In the genomic region with DNA sequence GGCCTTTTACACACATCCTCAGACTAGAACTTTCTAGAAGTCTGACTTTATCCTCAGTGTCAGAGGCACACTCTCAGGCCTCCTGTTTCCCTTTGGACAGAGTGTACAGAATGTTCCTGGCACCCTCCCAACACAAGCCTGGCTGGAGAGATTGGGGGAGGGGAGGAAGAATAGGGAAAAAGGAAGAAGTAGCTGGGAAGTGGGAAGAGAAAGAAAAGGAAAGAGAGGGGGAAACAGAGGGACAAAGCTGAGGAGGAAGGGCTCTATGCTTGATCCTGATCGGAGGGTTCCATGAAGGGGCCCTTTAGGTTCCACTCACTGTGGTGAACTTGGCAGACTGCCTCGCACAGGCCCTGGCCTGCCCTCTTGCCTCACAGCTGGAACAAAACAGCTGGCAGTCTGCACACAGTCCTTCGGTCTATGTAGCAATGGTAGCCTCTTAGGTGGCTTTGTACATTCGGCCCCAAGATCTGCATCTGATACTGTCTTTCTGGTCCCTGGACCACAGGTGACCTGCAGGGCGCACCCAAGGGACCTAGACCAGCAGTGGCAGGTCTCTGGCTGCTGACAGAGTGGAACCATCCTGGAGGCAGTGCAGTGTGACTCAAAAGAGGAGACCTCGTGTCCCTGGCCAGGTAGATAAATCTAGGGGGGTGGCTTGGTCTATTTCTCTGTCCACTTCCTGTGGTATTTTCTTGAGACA, we compare ENCODE assay signal across 9 mouse cellular contexts. TPM values are rescaled to one million over a fixed set of nuclear protein-coding genes. Genes with fewer than 3 reads are reported as not detected.
DNase-seq lines count a peak whose midpoint lies in the region; ATAC-seq and TF ChIP-seq lines count a peak whose summit lies in the region.
"Had no signal": no experiment of that assay in that cellular context is flagged by ENCODE, and none has a peak within 500 bp of the region (broad histone marks: within the 10 kb centered on the region; RNA-seq: fewer than 3 reads in every experiment).

No protein-coding gene starts in this region.

- peak; percentile 63 for DNase-seq in forebrain, postnatal 0 days
- no peak for DNase-seq in forebrain, embryonic 11.5 days (ENCODE audit: low spot score)
- peak; percentile 76 for DNase-seq in 3T3-L1 (ENCODE audit: low read depth, low spot score)
- peak; percentile 33 for DNase-seq in cerebellum, adult 8-10 months
- peak; percentile 94 to 96 for DNase-seq in kidney, postnatal 25 days

- no peak for TF ChIP-seq POLR2A in olfactory bulb, adult 2 months (IDR thresholded peaks at IDR 0.05; ENCODE audit: insufficient read depth, low read depth, low read length)

- H3K4me1 ChIP-seq in forebrain, postnatal 0 days (ENCODE audit: insufficient read depth) = no peaks in the 10 kb centered on the region
- H3K4me1 ChIP-seq in forebrain, embryonic 11.5 days (replicated peaks; ENCODE audit: control insufficient read depth, insufficient read depth, low read length) = no peaks in the 10 kb centered on the region
- H3K4me1 ChIP-seq in heart, embryonic 13.5 days = peaks cover 26% of the 10 kb centered on the region
- peaks cover 13% of the 10 kb centered on the region for H3K4me1 ChIP-seq in olfactory bulb, adult 2 months (ENCODE audit: control insufficient read depth, insufficient read depth, low read length)

- no peak for TF ChIP-seq CTCF in forebrain, postnatal 0 days (IDR thresholded peaks at IDR 0.05; ENCODE audit: low read depth)
- TF ChIP-seq CTCF in olfactory bulb, adult 2 months (IDR thresholded peaks at IDR 0.05; ENCODE audit: insufficient read depth, low read depth, low read length) = no peak

- peaks cover 54% of the 10 kb centered on the region for H3K36me3 ChIP-seq in forebrain, postnatal 0 days (ENCODE audit: insufficient read depth)
- H3K36me3 ChIP-seq in forebrain, embryonic 11.5 days (ENCODE audit: control insufficient read depth, insufficient read depth, low read length) = no peaks in the 10 kb centered on the region
- H3K36me3 ChIP-seq in heart, embryonic 13.5 days = peaks cover 77% of the 10 kb centered on the region

- H3K27me3 ChIP-seq in forebrain, postnatal 0 days (ENCODE audit: insufficient read depth, low read length) = no peaks in the 10 kb centered on the region
- H3K27me3 ChIP-seq in forebrain, embryonic 11.5 days (ENCODE audit: control insufficient read depth, insufficient read depth, low read length) = no peaks in the 10 kb centered on the region
- H3K27me3 ChIP-seq in heart, embryonic 13.5 days (replicated peaks) = no peaks in the 10 kb centered on the region

- 51% methylated on average over 6 of the region's 6 CpGs for WGBS in forebrain, postnatal 0 days
- WGBS in forebrain, embryonic 11.5 days = 87% methylated on average over 6 of the region's 6 CpGs
- WGBS in heart, embryonic 13.5 days = 48% methylated on average over 6 of the region's 6 CpGs
- WGBS in olfactory bulb, adult 2 months = 56% methylated on average over 6 of the region's 6 CpGs

- H3K4me3 ChIP-seq in forebrain, postnatal 0 days (ENCODE audit: low read depth, low read length) = no peak overlapping the region
- H3K4me3 ChIP-seq in forebrain, embryonic 11.5 days (ENCODE audit: low read depth, low read length) = no peak overlapping the region
- H3K4me3 ChIP-seq in heart, embryonic 13.5 days = no peak overlapping the region
- no peak overlapping the region for H3K4me3 ChIP-seq in olfactory bulb, adult 2 months (ENCODE audit: insufficient read depth, low read depth, low read length)
- H3K4me3 ChIP-seq: erythroblast, embryonic 14.5 days had no signal

- peak overlapping the region; percentile 57 for H3K27ac ChIP-seq in forebrain, postnatal 0 days (ENCODE audit: low read depth, low read length)
- no peak overlapping the region for H3K27ac ChIP-seq in forebrain, embryonic 11.5 days (ENCODE audit: low read depth, low read length)
- H3K27ac ChIP-seq in heart, embryonic 13.5 days (replicated peaks) = peak overlapping the region; percentile 82
- H3K27ac ChIP-seq in olfactory bulb, adult 2 months (ENCODE audit: insufficient read depth, low read depth, low read length) = peak overlapping the region; percentile 33

- H3K4me2 ChIP-seq in forebrain, postnatal 0 days (ENCODE audit: low read depth) = no peak overlapping the region
- H3K4me2 ChIP-seq in forebrain, embryonic 11.5 days (ENCODE audit: low read depth, low read length, severe bottlenecking) = no peak overlapping the region
- no peak overlapping the region for H3K4me2 ChIP-seq in heart, embryonic 13.5 days

- H3K9ac ChIP-seq in forebrain, postnatal 0 days = no peak overlapping the region
- H3K9ac ChIP-seq in forebrain, embryonic 11.5 days (ENCODE audit: low read length) = no peak overlapping the region; the same call in 1 of the 2 replicates
- peak overlapping the region; percentile 24 for H3K9ac ChIP-seq in heart, embryonic 13.5 days

- no peaks in the 10 kb centered on the region for H3K9me3 ChIP-seq in forebrain, postnatal 0 days (ENCODE audit: low read length)
- H3K9me3 ChIP-seq in forebrain, embryonic 11.5 days (ENCODE audit: control insufficient read depth, low read length) = no peaks in the 10 kb centered on the region
- H3K9me3 ChIP-seq in heart, embryonic 13.5 days = no peaks in the 10 kb centered on the region

- ATAC-seq in forebrain, postnatal 0 days = peak; percentile 58
- no peak for ATAC-seq in forebrain, embryonic 11.5 days (replicated peaks; ENCODE audit: low FRiP score)
- peak; percentile 59; the same call in 1 of the 2 replicates for ATAC-seq in heart, embryonic 13.5 days (ENCODE audit: extremely low read depth, insufficient number of reproducible peaks, low FRiP score, low TSS enrichment)
- ATAC-seq in CD4-positive, CD25-positive, alpha-beta regulatory T cell, adult 4 months = no peak

RNA-seq across cellular contexts. Expression of gene Per2, which starts 22.6 kb away (rescaled TPM):
- total RNA-seq in forebrain, postnatal 0 days (2014; rRNA removed) = 6.3 and 9.0 TPM in 2 replicates
- polyA plus RNA-seq in forebrain, postnatal 0 days (2015; fragmentation: Nextera tagmentation; extraction: Ambion mirVana) = 2.3 and 4.3 TPM in 2 replicates
- 2.7 and 3.6 TPM in 2 replicates for polyA plus RNA-seq in forebrain, embryonic 11.5 days (2014; fragmentation: Nextera tagmentation; extraction: Ambion mirVana)
- 2.7 and 3.1 TPM in 2 replicates for polyA plus RNA-seq in heart, embryonic 13.5 days (2015; fragmentation: Nextera tagmentation; extraction: Ambion mirVana)
- polyA plus RNA-seq in olfactory bulb, adult 2 months (2012; ENCODE audit: insufficient read depth, insufficient read length, low replicate concordance, missing spikeins) = not detected in 2 replicates
- polyA plus RNA-seq in CD4-positive, CD25-positive, alpha-beta regulatory T cell, adult 4 months (2017; shearing (Covaris generic)) = 1 to 10 TPM; 1.9 to 2.1 TPM

RNA-seq across cellular contexts. Expression of gene Hes6, which starts 22.7 kb away (rescaled TPM):
- total RNA-seq in forebrain, postnatal 0 days (2014; rRNA removed) = 133 and 154 TPM in 2 replicates
- 154 and 177 TPM in 2 replicates for polyA plus RNA-seq in forebrain, postnatal 0 days (2015; fragmentation: Nextera tagmentation; extraction: Ambion mirVana)
- polyA plus RNA-seq in forebrain, embryonic 11.5 days (2014; fragmentation: Nextera tagmentation; extraction: Ambion mirVana) = 258 and 260 TPM in 2 replicates
- polyA plus RNA-seq in heart, embryonic 13.5 days (2015; fragmentation: Nextera tagmentation; extraction: Ambion mirVana) = 61.5 and 70.9 TPM in 2 replicates
- polyA plus RNA-seq in olfactory bulb, adult 2 months (2012; ENCODE audit: insufficient read depth, insufficient read length, low replicate concordance, missing spikeins) = not detected in 2 replicates
- 10 to 100 TPM; 11.4 to 12.5 TPM for polyA plus RNA-seq in CD4-positive, CD25-positive, alpha-beta regulatory T cell, adult 4 months (2017; shearing (Covaris generic))

RNA-seq across cellular contexts. Expression of gene Ilkap, which starts 37.9 kb away (rescaled TPM):
- total RNA-seq in forebrain, postnatal 0 days (2014; rRNA removed) = 104 and 108 TPM in 2 replicates
- polyA plus RNA-seq in forebrain, postnatal 0 days (2015; fragmentation: Nextera tagmentation; extraction: Ambion mirVana) = 129 TPM in 2 replicates
- polyA plus RNA-seq in forebrain, embryonic 11.5 days (2014; fragmentation: Nextera tagmentation; extraction: Ambion mirVana) = 161 and 166 TPM in 2 replicates
- polyA plus RNA-seq in heart, embryonic 13.5 days (2015; fragmentation: Nextera tagmentation; extraction: Ambion mirVana) = 92.0 and 107 TPM in 2 replicates
- not detected in 2 replicates for polyA plus RNA-seq in olfactory bulb, adult 2 months (2012; ENCODE audit: insufficient read depth, insufficient read length, low replicate concordance, missing spikeins)
- polyA plus RNA-seq in CD4-positive, CD25-positive, alpha-beta regulatory T cell, adult 4 months (2017; shearing (Covaris generic)) = 10 to 100 TPM; 30.3 to 36.3 TPM

RNA-seq across cellular contexts. Expression of gene Traf3ip1, which starts 57.9 kb away (rescaled TPM):
- total RNA-seq in forebrain, postnatal 0 days (2014; rRNA removed) = 10.1 and 15.8 TPM in 2 replicates
- 4.6 and 6.4 TPM in 2 replicates for polyA plus RNA-seq in forebrain, postnatal 0 days (2015; fragmentation: Nextera tagmentation; extraction: Ambion mirVana)
- polyA plus RNA-seq in forebrain, embryonic 11.5 days (2014; fragmentation: Nextera tagmentation; extraction: Ambion mirVana) = 9.1 and 10.3 TPM in 2 replicates
- polyA plus RNA-seq in heart, embryonic 13.5 days (2015; fragmentation: Nextera tagmentation; extraction: Ambion mirVana) = 3.8 and 4.3 TPM in 2 replicates
- not detected in 2 replicates for polyA plus RNA-seq in olfactory bulb, adult 2 months (2012; ENCODE audit: insufficient read depth, insufficient read length, low replicate concordance, missing spikeins)
- polyA plus RNA-seq in CD4-positive, CD25-positive, alpha-beta regulatory T cell, adult 4 months (2017; shearing (Covaris generic)) = 1 to 10 TPM; 3.5 to 5.2 TPM

Comparison
In these comparisons a context has a peak if more than half of its experiments do, and no peak if none do; other contexts are left out.
1. ATAC-seq: peak in forebrain, postnatal 0 days (single experiment) and heart, embryonic 13.5 days (single experiment); none in forebrain, embryonic 11.5 days (single experiment) and CD4-positive, CD25-positive, alpha-beta regulatory T cell, adult 4 months (single experiment).
2. RNA of gene Ilkap, which starts 37.9 kb away (polyA plus RNA-seq): 161 to 166 TPM in forebrain, embryonic 11.5 days, 129 TPM in forebrain, postnatal 0 days, 92.0 to 107 TPM in heart, embryonic 13.5 days and 30.3 to 36.3 TPM in CD4-positive, CD25-positive, alpha-beta regulatory T cell, adult 4 months; not detected in olfactory bulb, adult 2 months; every median in the first group is over 10 times any median in the second.